Mouse (Mus musculus): Measurements from ENCODE around the gene Exoc1. TPM values are rescaled to one million over a fixed set of nuclear protein-coding genes. Genes with fewer than 3 reads are reported as not detected.

Gene Exoc1
- total and polyA plus RNA-seq, 3 experiments: 34.2 to 40.8 TPM; not detected in 1

DNA sequence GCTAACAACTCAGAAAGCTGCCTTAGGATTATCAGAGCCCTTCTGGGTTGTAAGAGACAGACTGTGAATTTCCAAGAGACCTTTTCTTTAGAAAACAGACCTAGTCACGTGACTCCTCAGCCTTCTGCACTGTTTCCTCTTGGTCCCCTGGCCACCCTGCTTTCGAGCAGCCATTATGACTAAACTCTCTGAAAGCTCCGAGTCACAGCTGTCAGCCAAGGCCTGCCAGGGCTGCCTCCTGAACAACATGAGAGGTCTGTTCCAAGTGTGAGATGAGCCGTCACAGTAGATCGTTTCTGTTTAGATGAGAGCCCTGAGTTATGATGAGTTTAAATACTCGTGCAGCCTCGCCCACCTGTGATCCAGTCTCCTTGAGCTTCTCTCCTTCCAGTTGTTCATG lies 89.6 kb downstream of the Exoc1 start:
- Histone ChIP-seq H3K27me3 (ENCODE audit: control insufficient read depth in 1 of 2, insufficient read depth in 2 of 2, low read length in 2 of 2) (no peaks in the 10 kb centered on the region), H3K36me3 (ENCODE audit: control insufficient read depth in 1 of 2, insufficient read depth in 2 of 2, low read length in 2 of 2) (peaks cover 0 to 5% of the 10 kb centered on the region in 2 experiments; a peak in 2 of 4 replicates), H3K4me1 (ENCODE audit: control insufficient read depth in 1 of 2, insufficient read depth in 2 of 2, low read length in 2 of 2) (no peaks in the 10 kb centered on the region), H3K27ac (ENCODE audit: control insufficient read depth, low read depth, low read length) (no peak overlapping the region), H3K9ac (ENCODE audit: control insufficient read depth, low read depth, low read length, poor library complexity, severe bottlenecking) (no peak overlapping the region), H3K9me3 (replicated peaks; ENCODE audit: insufficient read depth, low read length) (no peaks in the 10 kb centered on the region), H3K79me2 (ENCODE audit: control insufficient read depth, insufficient read depth, low read length, poor library complexity) (no peaks in the 10 kb centered on the region), H3K4me3 (ENCODE audit: control insufficient read depth in 1 of 2, insufficient read depth in 1 of 2, low read depth in 2 of 2, low read length in 2 of 2) (no peak overlapping the region)
- DNase-seq (ENCODE audit: low read depth, low spot score): no peak
- TF ChIP-seq ZKSCAN1 (IDR thresholded peaks at IDR 0.05; ENCODE audit: low read depth, low read length) (no peak), E2F4 (IDR thresholded peaks at IDR 0.05; ENCODE audit: borderline replicate concordance, low read depth, low read length) (no peak), RAD21 (IDR thresholded peaks at IDR 0.05; ENCODE audit: low read depth, low read length) (no peak), MYB (IDR thresholded peaks at IDR 0.05; ENCODE audit: low read depth, low read length) (no peak), ETS1 (IDR thresholded peaks at IDR 0.05; ENCODE audit: low read depth, low read length) (no peak), GATA1 (IDR thresholded peaks at IDR 0.05; ENCODE audit: low read depth, low read length) (no peak)

Other genes starting within 250 kb of the Exoc1 start
- 4.1 and 4.5 TPM in 2 replicates for gene Clock, start 224.5 kb upstream of the Exoc1 start, total RNA-seq (2012; rRNA removed)
- 10 to 100 TPM in 1 of 2 experiments, 1 to 10 TPM in 1; 6.3 to 77.5 TPM for gene Clock, start 224.5 kb upstream of the Exoc1 start, polyA plus RNA-seq (2012; ENCODE audit: insufficient read depth in 1 of 2, insufficient read length in 2 of 2, low read depth in 1 of 2, low replicate concordance in 2 of 2, missing spikeins in 1 of 2)
- gene Pdcl2, start 198.2 kb upstream of the Exoc1 start, total RNA-seq (2012; rRNA removed): not detected in 2 replicates
- gene Pdcl2, start 198.2 kb upstream of the Exoc1 start, polyA plus RNA-seq (2012; ENCODE audit: insufficient read depth in 1 of 2, insufficient read length in 2 of 2, low read depth in 1 of 2, low replicate concordance in 2 of 2, missing spikeins in 1 of 2): not detected
- gene Nmu, start 165.5 kb upstream of the Exoc1 start, total RNA-seq (2012; rRNA removed): not detected in 2 replicates
- gene Nmu, start 165.5 kb upstream of the Exoc1 start, polyA plus RNA-seq (2012; ENCODE audit: insufficient read depth in 1 of 2, insufficient read length in 2 of 2, low read depth in 1 of 2, low replicate concordance in 2 of 2, missing spikeins in 1 of 2): not detected
- not detected in 2 replicates for gene Gm7271, start 45.3 kb upstream of the Exoc1 start, total RNA-seq (2012; rRNA removed)
- gene Gm7271, start 45.3 kb upstream of the Exoc1 start, polyA plus RNA-seq (2012; ENCODE audit: insufficient read depth in 1 of 2, insufficient read length in 2 of 2, low read depth in 1 of 2, low replicate concordance in 2 of 2, missing spikeins in 1 of 2): not detected
- 9.3 and 9.7 TPM in 2 replicates for gene Cep135, start 59.4 kb downstream of the Exoc1 start, total RNA-seq (2012; rRNA removed)
- 1 to 10 TPM in 1 of 2 experiments, not detected in 1; 9.2 TPM for gene Cep135, start 59.4 kb downstream of the Exoc1 start, polyA plus RNA-seq (2012; ENCODE audit: insufficient read depth in 1 of 2, insufficient read length in 2 of 2, low read depth in 1 of 2, low replicate concordance in 2 of 2, missing spikeins in 1 of 2)
- 2.1 and 3.2 TPM in 2 replicates for gene C530008M17Rik, start 127.2 kb downstream of the Exoc1 start, total RNA-seq (2012; rRNA removed)
- gene C530008M17Rik, start 127.2 kb downstream of the Exoc1 start, polyA plus RNA-seq (2012; ENCODE audit: insufficient read depth in 1 of 2, insufficient read length in 2 of 2, low read depth in 1 of 2, low replicate concordance in 2 of 2, missing spikeins in 1 of 2): 10 to 100 TPM in 1 of 2 experiments, not detected in 1; 10.6 TPM